Mouse (Mus musculus): ENCODE measurements around the gene Naa30. TPM values are rescaled to one million over a fixed set of nuclear protein-coding genes. Genes with fewer than 3 reads are reported as not detected.

Naa30 gene
- total RNA-seq, 2 experiments from 2014 or later, result 34.3 to 36.4 TPM

- no peak for DNase-seq (ENCODE audit: low spot score in 2 of 2)
Measured at GRCm38 (mm10) chr14:49221771-49222170, 49.7 kb downstream of the Naa30 start.

- no peak for DNase-seq (ENCODE audit: low spot score in 2 of 2)
Measured at GRCm38 (mm10) chr14:49226471-49226870, 54.4 kb downstream of the Naa30 start.

GRCm38 (mm10) chr14:49226986-49227385, 55.0 kb downstream of the Naa30 start:
- no peak for DNase-seq (ENCODE audit: low spot score in 2 of 2)

GRCm38 (mm10) chr14:49231845-49232244, 59.8 kb downstream of the Naa30 start:
- no peak for DNase-seq (ENCODE audit: low spot score in 2 of 2)

- peak in 1 of 2 experiments; percentile 26 for DNase-seq (ENCODE audit: low spot score in 2 of 2)
Measured at GRCm38 (mm10) chr14:49234788-49235515, 62.9 kb downstream of the Naa30 start.

GRCm38 (mm10) chr14:49238206-49238605, 66.2 kb downstream of the Naa30 start:
- peak; percentile 61 to 83 for DNase-seq (ENCODE audit: low spot score in 2 of 2)

Other genes starting within 250 kb of the Naa30 start
- gene Ap5m1, start 106.1 kb upstream of the Naa30 start, total RNA-seq (2021), result 10 to 100 TPM; 17.1 to 19.3 TPM
- gene Exoc5, start 105.6 kb upstream of the Naa30 start, total RNA-seq (2021), result 10 to 100 TPM; 56.6 TPM
- not detected for gene ccdc198, start 73.2 kb downstream of the Naa30 start, total RNA-seq (2021)

Measured in layer of hippocampus, postnatal 14 days (tissue).